Mouse (Mus musculus) natural killer cell, adult 2 months (primary cell): ENCODE results near the gene Exoc7.

Experiments
- DNase-seq, 2 experiments: peaks; one replicate each; pipeline ENCODE4 v3.0.0; 2022; ENCODE audit warnings: low spot score in 2 of 2

Gene Exoc7

GRCm38 (mm10) chr11:116318719-116319659, 12.0 kb upstream of the Exoc7 start:
- peak; percentile 81 to 87 for DNase-seq

GRCm38 (mm10) chr11:116312359-116312758, 5.3 kb upstream of the Exoc7 start:
- DNase-seq, result no peak

GRCm38 (mm10) chr11:116311169-116311568, 4.1 kb upstream of the Exoc7 start:
- no peak for DNase-seq

- DNase-seq, result no peak
These were observed 2.6 kb upstream of the Exoc7 start for GRCm38 (mm10) chr11:116309601-116310000.

GRCm38 (mm10) chr11:116307762-116308531, 914 bp upstream of the Exoc7 start:
- no peak for DNase-seq

- DNase-seq, result peak; percentile 85 to 91
These were observed 679 bp downstream of the Exoc7 start for GRCm38 (mm10) chr11:116306126-116306982.

GRCm38 (mm10) chr11:116305423-116305822, 1.6 kb downstream of the Exoc7 start:
- no peak for DNase-seq

GRCm38 (mm10) chr11:116298621-116299020, 8.4 kb downstream of the Exoc7 start:
- DNase-seq, result no peak

- no peak for DNase-seq
These were observed 8.8 kb downstream of the Exoc7 start for GRCm38 (mm10) chr11:116298221-116298620.

GRCm38 (mm10) chr11:116297017-116297416, 10.0 kb downstream of the Exoc7 start:
- DNase-seq, result no peak

- no peak for DNase-seq
These were observed 10.8 kb downstream of the Exoc7 start for GRCm38 (mm10) chr11:116296191-116296734.

GRCm38 (mm10) chr11:116294319-116294718, 12.7 kb downstream of the Exoc7 start:
- DNase-seq, result peak; percentile 26 to 44

- DNase-seq, result no peak
These were observed 13.4 kb downstream of the Exoc7 start for GRCm38 (mm10) chr11:116293538-116294137.

- no peak for DNase-seq
These were observed 14.6 kb downstream of the Exoc7 start for GRCm38 (mm10) chr11:116292401-116292800.

- no peak for DNase-seq
These were observed 16.5 kb downstream of the Exoc7 start for GRCm38 (mm10) chr11:116290556-116290955.

GRCm38 (mm10) chr11:116287351-116287750, 19.7 kb downstream of the Exoc7 start:
- DNase-seq, result no peak

- no peak for DNase-seq
These were observed 21.3 kb downstream of the Exoc7 start for GRCm38 (mm10) chr11:116285770-116286191.

- DNase-seq, result no peak
These were observed 23.1 kb downstream of the Exoc7 start for GRCm38 (mm10) chr11:116283982-116284381.

GRCm38 (mm10) chr11:116282912-116283521, 24.0 kb downstream of the Exoc7 start:
- DNase-seq, result no peak

GRCm38 (mm10) chr11:116282089-116282488, 24.9 kb downstream of the Exoc7 start:
- no peak for DNase-seq
